Mouse (Mus musculus) adrenal gland, postnatal 0 days (tissue): Measurements from ENCODE around the gene Ccnj. TPM values are rescaled to one million over a fixed set of nuclear protein-coding genes. Genes with fewer than 3 reads are reported as not detected.

Experiments used
- microRNA-seq: library from miRNA; unstranded; fragments of <30 nt; microRNA quantifications from one replicate; pipeline ENCODE4, GENCODE M21; 2016; ENCODE audit warnings: borderline replicate concordance; ENCODE audit not compliant: insufficient number of aligned reads
- polyA plus RNA-seq: library from polyadenylated mRNA; unstranded; fragments of >200 nt; fragmentation: Nextera tagmentation; extraction: Ambion mirVana; gene quantifications from 2 replicates; pipeline ENCODE4 v1.2.1, GENCODE M21; 2015

The Ccnj gene
- polyA plus RNA-seq: 5.0 and 7.1 TPM in 2 replicates

DNA sequence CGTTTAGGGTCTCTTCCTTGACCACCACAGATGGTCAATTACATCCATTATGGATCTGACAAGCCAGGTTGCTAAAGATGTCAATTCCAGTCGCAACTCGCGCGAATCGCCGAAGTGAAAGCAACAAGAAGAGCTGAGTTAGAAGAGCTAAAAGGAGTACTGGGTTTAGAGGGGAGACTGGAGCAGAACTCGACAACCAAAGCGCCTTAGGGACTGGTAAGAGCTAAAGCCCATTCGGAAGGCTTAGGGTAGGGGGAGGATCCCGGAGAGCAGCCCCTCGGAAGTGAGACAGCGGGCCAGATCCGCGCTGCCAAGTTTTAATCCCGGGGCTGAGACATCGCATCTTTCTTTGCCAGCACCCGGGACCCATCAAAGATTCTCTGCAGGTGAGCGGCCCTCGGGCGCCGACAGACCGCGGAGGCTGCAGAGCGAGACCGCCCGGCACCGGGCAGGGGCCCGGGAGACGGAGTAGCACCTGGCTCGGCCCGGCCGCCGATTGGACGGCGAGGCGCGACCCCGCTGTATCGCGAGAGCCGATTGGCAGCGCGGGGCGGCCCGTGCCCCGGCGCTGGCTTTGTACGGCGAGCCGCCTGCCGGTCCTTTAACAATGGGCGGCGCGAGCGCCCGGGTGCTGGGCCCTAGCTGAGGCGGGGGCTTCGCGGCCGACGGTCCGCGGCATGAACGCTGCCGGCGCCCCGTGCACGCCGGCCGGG lies at the start of gene Ccnj:
Gene Ccnj (plus strand): TSS at position 577 of the 713 bp plus-strand sequence.

DNA sequence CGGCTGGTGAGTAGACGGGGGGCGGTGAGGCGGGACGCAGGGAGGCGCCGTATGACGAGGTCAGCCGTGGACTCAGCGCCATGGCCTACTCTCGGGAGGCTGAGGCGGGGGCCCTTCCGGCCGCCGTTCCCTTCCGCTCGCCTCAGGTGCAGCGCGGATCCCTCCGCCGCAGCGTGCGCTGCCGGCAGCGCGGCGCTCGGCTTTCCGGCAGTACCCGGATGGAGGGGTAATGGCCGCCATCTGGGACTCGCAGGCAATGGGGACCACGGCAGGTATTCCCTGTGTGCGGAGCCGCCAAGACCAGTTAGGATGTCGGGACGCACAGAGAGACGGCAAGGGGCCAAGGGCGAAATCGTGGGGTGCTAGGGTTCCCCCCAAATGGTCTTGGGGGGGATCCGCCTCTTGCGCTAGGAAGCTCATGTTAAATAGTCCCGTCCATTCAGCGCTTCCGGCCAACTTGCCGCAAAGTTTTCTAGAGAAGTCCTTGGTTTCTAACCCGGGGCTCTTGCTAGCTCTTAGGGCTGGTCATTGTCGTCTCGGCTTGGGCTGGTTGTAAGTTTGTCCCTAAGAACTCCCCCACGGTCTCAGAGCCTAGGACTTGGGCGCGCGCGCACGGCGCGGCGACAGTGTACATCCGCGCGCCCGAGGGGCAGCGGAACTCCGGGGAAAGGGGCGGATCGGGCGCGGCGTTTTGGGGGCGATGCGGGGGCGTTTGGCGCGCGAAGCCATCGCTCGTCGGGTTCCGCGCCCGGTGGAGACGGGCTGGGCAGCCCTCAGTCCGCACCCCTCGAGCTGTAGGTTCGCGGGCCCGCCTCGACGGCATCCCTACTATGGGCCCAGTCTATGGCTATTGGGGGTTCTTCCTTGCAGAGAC lies 63.7 kb downstream of the Ccnj start, which contains the start of gene Zfp518a:
Gene Zfp518a (plus strand): TSS at position 187 of the 874 bp plus-strand sequence.

Small RNAs within 50 kb of the gene (microRNA-seq; reads per million reads assigned to microRNA genes)
- 1.1 reads per million for gene Mir8092

Other genes with a start within 250 kb of the Ccnj start
- gene Aldh18a1, start 242.8 kb upstream of the Ccnj start, polyA plus RNA-seq: 17.0 and 27.1 TPM in 2 replicates
- gene Tctn3, start 219.0 kb upstream of the Ccnj start, polyA plus RNA-seq: 5.8 and 7.0 TPM in 2 replicates
- gene Entpd1, start 218.9 kb upstream of the Ccnj start, polyA plus RNA-seq: 6.6 and 10.2 TPM in 2 replicates
- 0.11 TPM in 1 of 2 replicates, not detected in the other for gene Cc2d2b, start 82.5 kb upstream of the Ccnj start, polyA plus RNA-seq
- gene Zfp518a, start 63.4 kb downstream of the Ccnj start, polyA plus RNA-seq: 6.7 and 8.0 TPM in 2 replicates
- 0.77 and 1.3 TPM in 2 replicates for gene Blnk, start 163.3 kb downstream of the Ccnj start, polyA plus RNA-seq
- not detected in 2 replicates for gene Dntt, start 198.0 kb downstream of the Ccnj start, polyA plus RNA-seq
- gene Opalin, start 245.8 kb downstream of the Ccnj start, polyA plus RNA-seq: not detected in 2 replicates